Mouse (Mus musculus) testis, adult 2 months (tissue): ENCODE measurements around the gene Tmc8. TPM values are rescaled to one million over a fixed set of nuclear protein-coding genes. Genes with fewer than 3 reads are reported as not detected.

Experiments used
- H3K27ac ChIP-seq: fragments of 200-500 bp; 2 replicates; pipeline ENCODE4 v1.5.1; 2012; ENCODE audit warnings: low read depth, low read length; ENCODE audit not compliant: control insufficient read depth, insufficient read depth
- H3K27me3 ChIP-seq: fragments of 200-500 bp; 2 replicates; pipeline ENCODE4 v1.6.1; 2012; ENCODE audit warnings: mild to moderate bottlenecking, low read length, moderate library complexity; ENCODE audit not compliant: control insufficient read depth, insufficient read depth
- H3K36me3 ChIP-seq: fragments of 200-500 bp; 2 replicates; pipeline ENCODE4 v1.6.1; 2012; ENCODE audit warnings: mild to moderate bottlenecking, low read length; ENCODE audit not compliant: control insufficient read depth, insufficient read depth
- H3K4me1 ChIP-seq: fragments of 200-500 bp; 2 replicates; pipeline ENCODE4 v1.6.1; 2012; ENCODE audit warnings: low read length; ENCODE audit not compliant: control insufficient read depth, insufficient read depth
- H3K4me3 ChIP-seq: fragments of 200-500 bp; 2 replicates; pipeline ENCODE4 v1.5.1; 2012; ENCODE audit warnings: low read depth, mild to moderate bottlenecking, low read length, moderate library complexity, mixed read lengths; ENCODE audit not compliant: control insufficient read depth
- CTCF ChIP-seq: fragments of 200-500 bp; IDR thresholded peaks from 2 replicates; pipeline ENCODE4 v1.5.1; 2012; ENCODE audit warnings: low read depth, mild to moderate bottlenecking, inconsistent platforms, low read length, moderate library complexity; ENCODE audit not compliant: control insufficient read depth, insufficient read depth, insufficient replicate concordance
- POLR2A ChIP-seq: fragments of 200-500 bp; IDR thresholded peaks from 2 replicates; pipeline ENCODE4 v1.6.1; 2012; ENCODE audit warnings: low read depth, mild to moderate bottlenecking, inconsistent platforms, low read length, moderate library complexity; ENCODE audit not compliant: control insufficient read depth
- polyA plus RNA-seq: library from polyadenylated mRNA; depleted of rRNA; stranded (reverse); fragments of >200 nt; gene quantifications from 2 replicates; pipeline ENCODE4 v1.2.3, GENCODE M21; 2012; rRNA removed

The Tmc8 gene
- polyA plus RNA-seq, 1 experiment, result 1.2 TPM

DNA sequence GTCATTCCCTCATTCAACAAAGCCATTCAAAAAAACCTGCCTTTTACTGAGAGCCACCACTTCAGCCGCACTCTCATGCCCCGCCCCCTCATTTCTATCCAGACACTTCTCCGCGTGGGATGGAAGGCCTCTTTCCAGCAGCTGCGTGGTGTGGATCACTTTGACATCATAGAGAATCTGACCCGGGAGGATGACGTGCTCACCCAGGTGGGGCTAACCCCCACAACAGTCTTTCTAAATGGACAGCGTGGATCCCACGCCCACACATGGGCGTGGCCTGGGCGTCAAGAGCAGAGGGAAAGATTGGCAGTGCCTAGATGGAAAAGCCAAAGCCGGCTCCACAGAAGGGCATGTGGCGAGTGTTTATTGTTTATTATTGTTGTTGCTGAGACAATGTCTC lies 54.4 kb downstream of the Tmc8 start:
- Histone ChIP-seq H3K36me3 (no peaks in the 10 kb centered on the region), H3K27me3 (no peaks in the 10 kb centered on the region), H3K4me1 (peaks cover 21% of the 10 kb centered on the region), H3K4me3 (peak overlapping the region; percentile 41), H3K27ac (no peak overlapping the region)
- TF ChIP-seq CTCF (no peak), POLR2A (no peak)

DNA sequence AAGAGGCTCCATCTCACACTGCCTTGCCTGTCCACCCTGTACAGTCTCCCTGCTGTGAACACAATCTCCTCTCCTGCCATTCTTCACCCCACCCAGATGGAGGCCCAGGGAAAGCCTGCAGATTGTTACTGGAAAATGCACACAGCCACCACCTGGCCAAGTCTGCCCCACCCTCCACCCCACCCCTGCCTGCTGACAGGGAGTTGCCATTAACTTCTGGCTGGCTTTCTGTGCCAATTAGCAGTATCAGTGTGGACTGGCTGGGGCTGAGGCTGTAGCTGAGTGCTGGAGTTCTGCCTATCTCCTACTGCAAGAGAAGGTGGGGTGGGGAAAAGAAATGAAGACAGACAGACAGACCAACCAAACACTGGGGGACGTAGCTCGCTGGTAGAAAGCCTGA lies 56.7 kb downstream of the Tmc8 start:
- no peaks in the 10 kb centered on the region for H3K27me3 ChIP-seq
- no peak overlapping the region for H3K27ac ChIP-seq
- H3K4me3 ChIP-seq, result no peak overlapping the region
- H3K36me3 ChIP-seq, result no peaks in the 10 kb centered on the region
- TF ChIP-seq POLR2A, result no peak
- no peak for TF ChIP-seq CTCF
- peaks cover 9% of the 10 kb centered on the region for H3K4me1 ChIP-seq

DNA sequence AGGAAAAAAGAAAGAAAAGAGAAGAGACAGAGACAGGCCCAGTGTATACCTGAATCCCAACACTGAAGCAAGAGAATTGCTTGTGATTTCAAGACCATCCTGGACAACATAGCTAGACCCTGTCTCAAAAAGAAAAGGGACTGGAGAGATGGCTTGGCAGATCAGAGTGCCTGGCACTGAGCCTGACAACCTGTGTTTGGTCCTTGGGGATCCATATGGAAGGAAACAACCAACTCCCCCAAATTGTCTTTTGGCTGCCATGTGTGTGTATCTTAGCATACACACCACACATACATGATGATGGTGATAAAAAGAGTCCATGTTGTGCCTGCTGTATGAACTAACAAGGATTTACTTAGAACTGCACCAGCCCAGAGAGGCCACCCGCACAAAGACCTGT lies 57.1 kb downstream of the Tmc8 start:
- H3K4me3 ChIP-seq, result no peak overlapping the region
- no peak overlapping the region for H3K27ac ChIP-seq
- TF ChIP-seq CTCF, result no peak
- TF ChIP-seq POLR2A, result no peak
- H3K36me3 ChIP-seq, result no peaks in the 10 kb centered on the region
- H3K27me3 ChIP-seq, result no peaks in the 10 kb centered on the region
- H3K4me1 ChIP-seq, result peaks cover 9% of the 10 kb centered on the region

DNA sequence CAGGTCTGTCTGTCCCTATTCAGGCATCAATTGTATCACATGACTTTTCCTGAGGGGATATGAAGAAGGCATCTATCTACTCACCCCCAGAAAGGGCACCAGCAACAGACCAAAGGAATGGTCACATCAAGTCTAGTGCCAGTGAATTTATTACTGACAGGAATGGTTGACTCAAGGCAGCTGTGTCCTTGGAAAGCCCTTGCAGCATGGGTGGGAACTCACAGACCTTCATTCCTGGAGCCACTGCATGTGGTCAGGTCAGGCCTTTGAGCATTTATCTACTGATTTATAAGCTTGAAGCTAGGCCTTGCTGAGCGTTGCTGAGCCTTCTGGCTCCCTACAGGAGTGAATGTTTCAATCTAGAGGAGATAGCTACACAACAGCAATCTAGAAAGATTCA lies 59.0 kb downstream of the Tmc8 start:
- Histone ChIP-seq H3K4me1 (peaks cover 9% of the 10 kb centered on the region), H3K27me3 (no peaks in the 10 kb centered on the region), H3K36me3 (no peaks in the 10 kb centered on the region), H3K27ac (no peak overlapping the region), H3K4me3 (no peak overlapping the region)
- TF ChIP-seq POLR2A, result no peak
- no peak for TF ChIP-seq CTCF

Other genes with a start within 250 kb of the Tmc8 start
- gene Tnrc6c, start 127.8 kb upstream of the Tmc8 start, polyA plus RNA-seq, result 25.4 and 28.0 TPM in 2 replicates
- 9.7 and 10.1 TPM in 2 replicates for gene Tmc6, start 122 bp downstream of the Tmc8 start, polyA plus RNA-seq
- not detected in 2 replicates for gene 6030468B19Rik, start 15.6 kb downstream of the Tmc8 start, polyA plus RNA-seq
- gene Gm20708, start 27.6 kb downstream of the Tmc8 start, polyA plus RNA-seq, result 1.0 TPM in 1 of 2 replicates, not detected in the other
- 21.3 and 32.5 TPM in 2 replicates for gene Syngr2, start 27.6 kb downstream of the Tmc8 start, polyA plus RNA-seq
- 4.0 and 5.7 TPM in 2 replicates for gene Afmid, start 43.8 kb downstream of the Tmc8 start, polyA plus RNA-seq
- 4.8 and 5.8 TPM in 2 replicates for gene Tk1, start 44.0 kb downstream of the Tmc8 start, polyA plus RNA-seq
- 46.1 and 46.3 TPM in 2 replicates for gene Birc5, start 67.2 kb downstream of the Tmc8 start, polyA plus RNA-seq
- 5.3 and 6.1 TPM in 2 replicates for gene Tmem235, start 78.7 kb downstream of the Tmc8 start, polyA plus RNA-seq
- 2.1 and 2.5 TPM in 2 replicates for gene Tha1, start 91.4 kb downstream of the Tmc8 start, polyA plus RNA-seq
- gene Socs3, start 188.0 kb downstream of the Tmc8 start, polyA plus RNA-seq, result 0.51 and 0.61 TPM in 2 replicates
- 55.3 and 59.6 TPM in 2 replicates for gene Pgs1, start 204.2 kb downstream of the Tmc8 start, polyA plus RNA-seq